ENCODE assay signal across 11 mouse cellular contexts in genomic region chr1:135675449-135676129, GRCm38 (mm10). TPM values are rescaled to one million over a fixed set of nuclear protein-coding genes. Genes with fewer than 3 reads are reported as not detected.
DNase-seq lines count a peak whose midpoint lies in the region; ATAC-seq and TF ChIP-seq lines count a peak whose summit lies in the region.
"Had no signal": no experiment of that assay in that cellular context is flagged by ENCODE, and none has a peak within 500 bp of the region (broad histone marks: within the 10 kb centered on the region; RNA-seq: fewer than 3 reads in every experiment).

No protein-coding gene starts in this region.

- peaks cover 9% of the 10 kb centered on the region for H3K4me1 ChIP-seq in kidney, postnatal 0 days (replicated peaks; ENCODE audit: insufficient read depth, low read length)

- no peaks in the 10 kb centered on the region for H3K9me3 ChIP-seq in kidney, postnatal 0 days (replicated peaks; ENCODE audit: low read length)
- H3K9me3 ChIP-seq: lung, embryonic 15.5 days had no signal

- H3K4me3 ChIP-seq in gastrocnemius, adult 2 months = no peak overlapping the region
- no peak overlapping the region for H3K4me3 ChIP-seq in kidney, postnatal 0 days (replicated peaks; ENCODE audit: low read depth, low read length)
- H3K4me3 ChIP-seq: lung, embryonic 15.5 days had no signal

- intact Hi-C loops in gastrocnemius, adult 2 months (cut with DNase I) = no loop called here

- no peak for DNase-seq in gastrocnemius, adult 2 months
- no peak for DNase-seq in gastrocnemius, adult 18-20 months (ENCODE audit: low spot score)
- DNase-seq in kidney, postnatal 0 days (ENCODE audit: low spot score) = no peak
- DNase-seq in kidney, postnatal 14 days = no peak
- DNase-seq in ZHBTc4 (ENCODE audit: low read depth, low spot score) = peak; percentile 92
- DNase-seq in thymus, postnatal 14 days = no peak
- DNase-seq in cerebellum, adult 9-10 months = no peak
- DNase-seq: adrenal gland, adult 8-10 months; B cell, adult 2 months had no signal

- no peaks in the 10 kb centered on the region for H3K36me3 ChIP-seq in kidney, postnatal 0 days (ENCODE audit: insufficient read depth, low read length)
- H3K36me3 ChIP-seq: lung, embryonic 15.5 days had no signal

- H3K27ac ChIP-seq in gastrocnemius, adult 2 months = peak overlapping the region; percentile 46
- H3K27ac ChIP-seq in kidney, postnatal 0 days = no peak overlapping the region
- H3K27ac ChIP-seq: lung, embryonic 15.5 days had no signal

- no peak overlapping the region for H3K9ac ChIP-seq in kidney, postnatal 0 days (ENCODE audit: low read depth, low read length)
- H3K9ac ChIP-seq: lung, embryonic 15.5 days had no signal

- TF ChIP-seq CTCF in gastrocnemius, adult 2 months (IDR thresholded peaks at IDR 0.05) = peak; percentile 43; the same call in 1 of the 2 replicates
- TF ChIP-seq CTCF in kidney, postnatal 0 days (IDR thresholded peaks at IDR 0.05; ENCODE audit: low read depth) = peak; percentile 40; the same call in 1 of the 2 replicates

- 41% methylated on average over 11 of the region's 11 CpGs for WGBS in kidney, postnatal 0 days

- H3K27me3 ChIP-seq in kidney, postnatal 0 days (ENCODE audit: insufficient read depth, low read length) = no peaks in the 10 kb centered on the region
- H3K27me3 ChIP-seq: lung, embryonic 15.5 days had no signal

- H3K4me2 ChIP-seq in kidney, postnatal 0 days (ENCODE audit: low read length) = no peak overlapping the region
- H3K4me2 ChIP-seq: lung, embryonic 15.5 days had no signal

- peak; percentile 55 for ATAC-seq in kidney, postnatal 0 days (replicated peaks; ENCODE audit: low FRiP score, low read depth)
- peak; percentile 70 for ATAC-seq in megakaryocyte progenitor cell, adult 5-6 weeks (replicated peaks; ENCODE audit: poor library complexity)

RNA-seq across cellular contexts. Expression of gene Csrp1, which starts 44.3 kb away (rescaled TPM):
- total RNA-seq in gastrocnemius, adult 2 months (2021) = 10 to 100 TPM; 18.9 to 25.0 TPM
- total RNA-seq in gastrocnemius, adult 18-20 months (2021) = 10 to 100 TPM; 21.6 to 31.7 TPM
- 189 and 190 TPM in 2 replicates for polyA plus RNA-seq in kidney, postnatal 0 days (2015; fragmentation: Nextera tagmentation; extraction: Ambion mirVana)
- 103 and 106 TPM in 2 replicates for total RNA-seq in megakaryocyte progenitor cell, adult 5-6 weeks (2015)
- 104 and 113 TPM in 2 replicates for total RNA-seq in megakaryocyte progenitor cell, adult 5-6 weeks (2017)
